Mouse (Mus musculus): ENCODE data around the gene Cald1.

Gene Cald1

DNA sequence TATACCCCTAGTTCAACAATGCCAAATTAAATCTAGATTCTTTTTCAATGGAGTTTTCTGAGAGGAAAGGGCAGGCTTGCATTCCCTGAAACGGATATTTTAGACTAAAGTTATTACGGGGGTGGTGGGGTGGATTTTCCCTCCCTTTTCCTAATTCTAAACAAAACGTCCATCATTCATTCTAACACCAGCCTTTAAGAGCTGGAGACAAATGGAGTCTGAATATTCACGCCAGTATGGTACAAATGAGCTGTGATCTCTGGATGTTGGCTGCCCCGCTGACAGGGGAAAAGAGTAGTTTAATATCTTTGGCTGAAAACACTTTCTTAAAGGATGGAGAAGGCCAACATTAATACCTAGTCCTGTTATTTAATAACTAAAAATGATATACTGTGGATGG lies 66.4 kb downstream of the Cald1 start:
- DNase-seq (ENCODE audit: extremely low read depth, low read depth, low spot score), result no peak

DNA sequence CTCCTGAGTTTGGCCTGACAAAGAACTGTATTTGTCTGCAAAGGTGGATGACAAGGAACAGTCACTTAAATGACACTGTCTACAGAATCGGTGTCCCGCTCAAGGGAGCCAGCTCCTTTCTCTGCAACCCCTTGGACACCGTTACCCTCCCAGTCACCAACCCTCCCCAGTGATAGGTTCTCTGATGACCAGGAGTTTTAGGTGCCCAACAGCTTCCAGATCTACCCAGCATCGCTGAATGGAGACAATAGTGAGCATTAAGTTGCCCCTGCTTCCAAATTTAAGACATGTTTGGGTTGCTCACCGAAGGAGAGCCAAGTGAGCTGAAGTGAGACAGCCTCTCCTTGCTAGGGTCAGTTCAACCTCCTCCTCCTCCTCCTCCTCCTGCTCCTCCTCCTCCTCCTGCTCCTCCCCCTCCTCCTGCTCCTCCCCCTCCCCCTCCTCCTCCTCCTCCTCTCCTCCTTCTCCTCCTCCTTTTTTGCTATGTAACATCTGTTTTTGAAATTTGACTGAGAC lies 70.5 kb downstream of the Cald1 start:
- no peak for DNase-seq (ENCODE audit: extremely low read depth, low read depth, low spot score)

DNA sequence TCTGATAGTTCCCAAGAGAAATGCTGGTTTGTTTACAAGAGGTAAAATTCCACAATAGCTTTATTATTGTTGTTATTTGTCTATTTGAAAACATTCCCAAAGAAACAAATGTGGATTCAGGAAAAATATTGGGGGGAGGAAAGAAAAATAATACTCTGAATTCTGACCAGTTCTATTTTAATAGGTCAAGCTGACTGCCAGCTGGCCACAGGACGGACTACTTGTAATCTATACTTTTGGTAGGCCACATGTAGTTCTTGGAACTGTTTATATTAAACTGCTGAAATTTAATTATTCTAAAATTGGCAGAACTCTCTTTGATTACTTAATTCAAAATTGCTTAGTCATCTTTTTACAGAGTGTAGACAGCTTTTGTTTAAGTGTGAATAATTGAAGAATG lies 73.1 kb downstream of the Cald1 start:
- no peak for DNase-seq (ENCODE audit: extremely low read depth, low read depth, low spot score)

DNA sequence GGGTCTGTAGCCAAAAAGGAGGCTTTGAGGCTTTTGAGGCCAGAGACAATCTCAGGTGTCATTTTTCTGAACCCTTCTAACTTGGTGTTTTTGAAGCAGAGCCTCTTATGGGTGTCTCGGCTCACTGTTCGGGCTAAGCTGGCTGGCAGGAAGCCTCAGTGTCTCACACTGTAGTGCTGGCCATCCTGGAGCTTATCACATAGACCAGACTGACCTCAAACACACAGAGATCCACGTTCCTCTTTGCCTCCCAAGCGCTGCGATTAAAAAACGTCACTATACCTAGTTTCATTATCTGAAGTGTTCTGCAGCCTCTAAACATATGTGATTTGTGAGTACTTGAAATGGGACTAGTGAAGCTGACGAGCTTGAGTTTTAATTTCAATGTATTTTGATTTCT lies 76.1 kb downstream of the Cald1 start:
- DNase-seq (ENCODE audit: extremely low read depth, low read depth, low spot score), result no peak

GRCm38 (mm10) chr6:34674897-34675296 lies 76.6 kb downstream of the Cald1 start:
- DNase-seq (ENCODE audit: extremely low read depth, low read depth, low spot score), result no peak

GRCm38 (mm10) chr6:34682126-34682525 lies 83.8 kb downstream of the Cald1 start:
- DNase-seq (ENCODE audit: extremely low read depth, low read depth, low spot score), result no peak

- DNase-seq (ENCODE audit: extremely low read depth, low read depth, low spot score), result no peak
These were observed 86.6 kb downstream of the Cald1 start for GRCm38 (mm10) chr6:34684886-34685285.

DNA sequence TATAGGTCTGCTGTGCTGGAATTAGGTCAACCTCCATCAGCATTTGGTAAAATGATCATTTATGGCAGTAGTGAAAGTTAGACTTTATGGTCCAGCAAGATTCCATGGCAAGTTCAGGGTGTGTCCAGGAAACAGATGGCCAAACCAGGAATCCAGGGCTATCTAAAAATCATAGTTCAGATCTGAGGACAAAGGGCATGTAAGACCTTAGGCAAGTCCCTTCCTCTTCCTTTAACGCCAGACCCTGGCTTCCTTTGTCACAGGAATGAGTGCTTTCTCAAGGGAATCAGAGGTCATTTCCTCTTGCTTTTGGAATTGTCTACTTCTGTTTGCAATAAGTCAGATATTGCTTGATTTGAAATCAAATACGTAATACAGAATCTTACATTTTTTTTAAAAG lies 90.7 kb downstream of the Cald1 start:
- no peak for DNase-seq (ENCODE audit: extremely low read depth, low read depth, low spot score)

- no peak for DNase-seq (ENCODE audit: extremely low read depth, low read depth, low spot score)
These were observed 93.1 kb downstream of the Cald1 start for GRCm38 (mm10) chr6:34691416-34691815.

DNA sequence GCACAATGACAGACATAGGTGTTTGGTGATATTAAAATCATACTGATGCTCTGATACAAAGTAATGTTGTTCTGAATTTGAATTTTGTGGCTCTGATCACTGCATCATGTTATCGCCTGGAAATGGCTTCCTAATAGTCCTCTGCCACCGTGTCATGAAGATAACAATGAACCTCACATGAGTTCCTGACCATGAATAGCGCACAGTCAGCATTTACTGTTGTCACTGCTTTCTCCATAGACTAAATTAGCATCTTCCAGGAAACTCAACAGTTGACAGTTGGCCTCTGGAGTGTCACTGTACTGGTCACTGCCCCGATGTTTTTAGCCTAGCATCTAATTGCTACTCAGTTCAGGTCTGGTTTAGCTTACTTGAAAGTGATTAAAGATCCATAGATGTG lies 95.8 kb downstream of the Cald1 start:
- DNase-seq (ENCODE audit: extremely low read depth, low read depth, low spot score), result no peak

GRCm38 (mm10) chr6:34703421-34704120 lies 105.3 kb downstream of the Cald1 start:
- DNase-seq (ENCODE audit: extremely low read depth, low read depth, low spot score), result no peak

DNA sequence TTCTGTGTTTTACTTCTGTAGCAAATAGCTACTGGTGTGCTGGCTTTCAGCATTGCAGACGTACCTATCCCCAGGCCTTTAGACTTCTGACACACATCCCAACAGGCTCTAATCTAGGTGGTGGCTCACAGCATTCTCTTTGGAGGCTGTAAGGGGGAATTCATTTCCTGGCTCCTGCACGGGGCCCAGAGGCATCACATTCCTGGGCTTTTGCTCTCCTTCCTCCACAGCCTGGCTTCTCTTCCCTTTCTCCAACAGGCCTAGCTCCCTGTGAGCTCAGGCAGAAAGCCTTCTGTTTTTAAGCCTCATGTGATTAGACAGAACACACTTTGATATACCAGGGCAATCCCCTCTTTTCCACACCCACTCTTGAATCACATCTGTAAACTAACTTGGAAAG lies 109.2 kb downstream of the Cald1 start:
- no peak for DNase-seq (ENCODE audit: extremely low read depth, low read depth, low spot score)

DNA sequence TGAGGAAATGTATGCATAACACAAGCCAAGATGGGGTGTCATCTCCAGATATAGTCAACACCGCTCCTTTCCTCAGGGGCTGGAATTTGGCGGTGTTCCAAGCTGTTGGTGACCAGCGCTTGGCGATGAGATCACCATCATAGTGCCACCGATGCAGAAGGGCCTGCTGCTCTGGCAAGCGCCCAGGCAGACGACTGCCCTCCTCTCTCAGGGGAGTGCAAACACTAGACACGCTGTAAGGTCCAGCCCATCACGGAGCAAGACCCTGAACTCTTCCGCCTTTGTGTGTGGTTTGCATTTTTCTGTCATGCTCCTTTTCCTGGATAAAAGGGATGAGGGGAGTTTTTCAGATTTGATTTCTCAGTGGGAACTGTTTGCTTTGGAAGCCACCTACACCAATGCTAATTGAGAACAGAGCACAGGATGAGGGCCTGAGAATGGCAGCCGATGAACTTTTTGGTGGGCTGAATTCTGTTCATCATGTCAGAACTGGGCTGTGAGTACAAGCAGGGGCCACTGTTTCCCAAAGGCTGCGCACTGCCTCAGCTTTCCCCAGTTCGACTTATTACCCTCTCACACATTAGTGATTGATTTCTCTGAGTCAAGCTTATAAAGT lies 110.5 kb downstream of the Cald1 start:
- no peak for DNase-seq (ENCODE audit: extremely low read depth, low read depth, low spot score)

DNA sequence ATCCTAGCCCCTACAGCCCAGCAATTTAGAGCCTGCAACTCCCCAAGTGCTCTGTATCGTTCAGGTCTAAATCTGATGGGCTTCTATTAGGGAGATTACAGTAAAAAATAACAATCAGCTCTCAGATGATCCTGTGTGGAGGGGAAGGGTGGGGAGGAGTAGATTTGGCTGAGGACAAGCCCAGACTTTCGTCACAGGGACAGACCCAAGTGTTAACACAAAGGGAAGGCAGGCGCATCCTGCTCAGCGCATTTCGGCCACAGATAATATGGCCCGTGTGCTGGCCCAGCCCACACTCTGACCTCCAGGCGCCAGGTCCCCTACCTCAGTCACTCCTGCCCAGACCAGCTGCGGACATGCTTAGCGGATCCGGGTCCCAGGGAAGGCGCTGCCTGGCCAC lies 111.0 kb downstream of the Cald1 start:
- no peak for DNase-seq (ENCODE audit: extremely low read depth, low read depth, low spot score)

DNA sequence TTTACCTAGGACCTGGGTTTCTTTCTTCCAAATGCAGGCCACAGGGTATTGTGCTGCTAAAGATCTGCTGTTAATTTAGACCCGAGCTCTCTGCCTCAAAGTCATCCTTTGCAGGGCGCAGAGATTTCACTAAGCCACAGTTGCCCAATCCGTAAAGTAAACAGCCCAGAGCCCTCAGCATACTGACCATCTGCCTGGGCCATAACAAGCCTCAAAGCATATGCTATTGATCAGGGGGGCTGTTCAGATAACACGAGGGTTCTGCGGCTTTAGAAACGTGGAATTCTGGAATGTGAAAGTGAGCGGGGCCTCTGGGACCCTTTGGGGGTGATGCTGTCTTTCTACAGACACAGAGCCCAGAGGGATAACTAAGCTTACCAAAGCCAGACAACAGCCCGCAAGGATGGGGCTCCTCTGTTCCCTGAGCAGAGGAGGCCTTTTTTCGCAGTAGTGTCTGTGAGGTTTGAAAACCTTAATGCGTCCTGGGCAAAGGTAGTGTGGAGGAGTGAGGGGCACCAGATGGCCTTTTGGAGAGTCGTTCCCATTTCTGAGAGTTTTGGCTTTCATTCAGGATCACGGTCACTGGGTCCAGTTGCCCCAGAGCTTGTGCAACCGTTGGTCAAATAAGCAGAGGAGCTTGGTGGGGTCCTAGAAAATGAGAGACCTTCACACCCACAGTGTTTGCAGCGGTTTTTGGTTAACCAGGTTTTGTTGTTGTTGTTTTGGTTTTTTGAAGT lies 111.8 kb downstream of the Cald1 start:
- DNase-seq (ENCODE audit: extremely low read depth, low read depth, low spot score), result no peak

DNA sequence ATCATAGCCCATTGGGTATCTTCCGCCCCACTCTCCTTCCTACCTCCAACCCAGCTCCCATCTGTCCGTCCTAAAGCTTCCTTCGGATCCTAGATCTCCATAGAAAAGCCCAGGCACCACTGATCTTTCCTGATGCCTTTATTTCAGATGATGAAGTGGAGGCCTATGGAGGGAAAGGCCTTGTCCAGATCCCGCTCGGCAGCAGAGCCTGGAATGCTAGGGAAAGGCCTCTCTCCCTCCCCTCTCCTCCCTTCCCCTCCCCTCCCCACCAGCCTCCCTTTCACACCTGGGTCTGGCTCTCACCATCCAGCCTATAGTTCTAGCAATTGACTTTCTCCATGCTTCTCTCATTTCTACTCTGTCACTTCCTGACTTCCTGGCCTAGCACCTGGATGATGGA lies 112.5 kb downstream of the Cald1 start:
- no peak for DNase-seq (ENCODE audit: extremely low read depth, low read depth, low spot score)

DNA sequence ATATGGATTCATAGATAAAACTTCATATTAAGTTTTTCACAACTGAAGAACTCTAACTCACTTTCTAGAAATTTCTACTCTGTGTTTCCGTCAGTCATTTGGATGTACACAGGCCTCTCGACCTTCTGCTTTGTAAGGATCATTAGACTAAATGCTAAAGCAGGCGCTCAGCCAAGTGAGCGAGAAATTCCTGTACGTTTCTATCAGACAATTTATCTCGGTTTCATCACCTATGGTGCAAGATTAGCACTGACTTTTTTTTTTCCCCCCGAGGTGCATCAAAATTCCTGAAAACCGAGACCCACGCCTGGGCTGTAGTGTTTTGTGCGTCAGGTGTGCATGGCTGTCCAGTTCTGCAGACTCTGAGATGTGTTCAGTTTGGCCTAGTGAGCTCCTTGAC lies 113.3 kb downstream of the Cald1 start:
- no peak for DNase-seq (ENCODE audit: extremely low read depth, low read depth, low spot score)

DNA sequence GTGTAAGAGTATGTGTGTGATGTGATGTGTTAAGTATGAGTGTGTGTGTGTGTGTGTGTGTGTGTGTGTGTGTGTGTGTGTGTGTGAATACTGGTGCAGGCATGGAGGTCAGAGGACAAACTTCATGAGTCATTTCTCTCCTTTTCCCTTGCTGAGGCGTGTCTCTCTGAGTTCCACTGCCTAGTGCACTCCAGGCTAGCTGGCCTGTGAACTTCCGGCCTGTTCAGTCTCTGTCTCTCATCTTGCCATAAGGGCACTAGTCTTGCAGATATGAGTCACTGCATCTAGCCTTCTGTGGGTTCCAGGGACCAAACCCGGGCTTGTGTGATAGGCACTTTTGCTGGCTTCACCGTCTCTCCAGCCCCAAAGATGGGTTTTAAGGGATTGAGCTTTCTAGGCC lies 114.9 kb downstream of the Cald1 start:
- no peak for DNase-seq (ENCODE audit: extremely low read depth, low read depth, low spot score)

DNA sequence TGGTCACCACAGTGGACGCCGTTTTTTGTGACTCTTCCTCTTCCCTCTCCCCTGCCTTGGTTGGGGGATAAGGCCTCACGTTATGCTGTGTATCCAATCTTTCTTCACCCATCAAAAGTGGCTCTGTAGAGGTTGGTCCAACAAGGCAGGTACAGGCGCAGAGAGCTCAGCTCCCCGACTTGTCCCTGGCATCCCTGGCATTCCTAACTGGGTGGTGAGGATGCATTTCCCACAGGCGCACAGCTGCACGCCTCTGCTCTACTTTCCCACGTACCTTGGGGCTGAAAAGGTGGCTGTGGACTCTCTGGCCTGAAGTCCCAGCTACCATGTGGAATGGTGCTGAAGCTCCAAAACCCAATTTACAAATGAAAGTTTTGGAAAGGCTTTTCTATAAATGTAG lies 115.5 kb downstream of the Cald1 start:
- no peak for DNase-seq (ENCODE audit: extremely low read depth, low read depth, low spot score)

- no peak for DNase-seq (ENCODE audit: extremely low read depth, low read depth, low spot score)
These were observed 116.3 kb downstream of the Cald1 start for GRCm38 (mm10) chr6:34714612-34715011.

DNA sequence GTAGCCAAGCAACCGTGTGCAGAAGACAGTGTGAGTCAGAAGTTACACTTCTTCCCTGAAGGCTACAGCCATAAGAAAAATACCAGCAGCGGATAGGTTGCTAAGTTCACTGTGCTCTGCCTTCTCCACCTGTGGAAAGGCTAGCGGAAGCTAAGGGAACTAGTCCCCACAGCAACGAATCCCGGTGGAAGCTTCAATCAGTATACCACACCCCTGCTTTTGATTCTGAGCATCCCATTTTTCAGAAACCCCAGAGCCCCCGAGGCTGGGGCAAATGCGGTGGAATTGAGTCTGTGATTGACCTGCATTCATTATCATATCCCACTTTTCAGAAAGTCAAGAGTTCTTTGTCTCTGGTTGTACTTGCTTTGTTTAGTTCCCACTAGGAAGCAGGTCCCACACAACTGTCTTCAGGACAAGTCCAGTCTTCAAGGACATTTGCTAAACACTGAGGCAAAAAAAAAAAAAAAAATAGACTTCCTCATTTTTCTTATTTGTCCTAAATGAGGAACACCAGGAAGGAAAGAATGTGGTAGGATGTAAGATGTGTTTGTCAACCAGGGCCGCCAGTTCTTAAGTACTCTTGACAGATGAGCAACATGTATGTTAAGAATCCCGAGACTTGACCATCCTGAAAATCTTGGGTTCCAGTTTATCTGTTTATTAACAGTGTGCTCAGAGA lies 118.0 kb downstream of the Cald1 start:
- DNase-seq (ENCODE audit: extremely low read depth, low read depth, low spot score), result no peak

Measured in fat pad, adult 2 months (tissue).